Mouse (Mus musculus) embryo, embryonic 11.5 days (tissue): ENCODE results near the gene Polg2.
"Not testable (repeated sequence)": the region's sequence is repeated elsewhere in the genome, so short reads cannot be mapped to it uniquely, and the experiment has no call there.

ENCODE experiments used
- DNase-seq: peaks from one replicate; pipeline ENCODE4 v3.0.0-alpha.2; 2012; ENCODE audit warnings: low read depth, low spot score

Polg2 gene

GRCm38 (mm10) chr11:106788775-106789459 is 9.6 kb upstream of the Polg2 start, which contains the start of the genes Ddx5 and Cep95:
Ddx5 (minus strand) TSS chr11:106789185.
Cep95 (plus strand) TSS chr11:106789252.
- DNase-seq: peak; percentile 97

DNA sequence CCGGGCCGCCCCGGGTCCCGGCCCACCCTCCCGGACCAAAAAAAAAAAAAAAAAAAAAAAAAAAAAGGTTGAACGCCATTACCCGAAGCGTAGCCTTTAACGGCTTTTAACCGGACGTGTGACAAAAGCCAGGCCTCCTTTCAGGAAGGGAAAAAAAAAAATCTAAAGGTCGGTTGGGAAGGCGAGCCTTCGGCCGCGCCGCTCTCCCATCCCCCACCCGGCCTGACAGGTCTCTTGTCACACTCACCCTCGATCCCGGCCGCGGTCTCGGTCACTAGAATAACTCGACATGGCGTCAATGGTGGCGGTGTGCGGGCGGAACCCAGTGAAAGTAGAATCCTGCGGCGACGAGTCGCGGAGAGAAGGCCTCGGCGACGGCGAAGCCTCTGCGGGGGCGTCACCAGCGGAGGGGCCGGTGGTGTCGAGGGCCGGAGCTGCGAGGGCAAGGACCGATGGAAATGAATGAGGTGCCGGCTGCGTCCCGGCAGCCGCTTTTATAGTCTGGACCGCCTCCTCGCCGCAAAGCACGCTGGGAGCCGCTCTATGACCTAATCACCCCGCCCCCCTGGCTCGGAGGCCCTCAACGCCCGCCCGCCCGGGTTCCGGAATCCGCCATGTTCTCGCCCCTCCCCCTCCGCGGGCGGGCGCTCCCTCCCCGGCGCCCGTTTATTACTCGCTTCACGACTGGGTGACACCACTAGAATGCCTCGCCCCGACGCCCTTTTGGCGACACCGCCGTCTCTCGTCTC is 8.9 kb upstream of the Polg2 start:
- DNase-seq: peak; percentile 96

- DNase-seq: peak; percentile 68
Observed at GRCm38 (mm10) chr11:106787131-106788025, 8.0 kb upstream of the Polg2 start.

DNA sequence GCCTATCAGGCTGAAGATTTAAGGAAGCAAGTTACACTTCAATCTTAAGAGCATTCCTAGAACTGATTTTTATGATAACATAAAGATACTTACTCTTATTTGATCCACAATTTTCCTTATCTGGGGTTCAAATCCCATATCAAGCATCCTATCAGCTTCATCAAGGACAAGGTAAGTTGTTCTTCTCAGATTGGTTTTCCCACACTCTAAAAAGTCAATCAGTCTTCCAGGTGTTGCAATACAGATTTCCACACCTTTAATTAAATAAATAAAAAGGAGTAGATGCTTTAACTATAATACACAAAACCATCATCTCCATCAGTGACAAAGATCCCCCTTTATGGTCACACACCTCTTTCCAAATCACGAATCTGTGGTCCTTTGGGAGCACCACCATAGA is 5.7 kb upstream of the Polg2 start:
- DNase-seq: no peak

- no peak for DNase-seq
Observed at GRCm38 (mm10) chr11:106784476-106784875, 5.1 kb upstream of the Polg2 start.

DNA sequence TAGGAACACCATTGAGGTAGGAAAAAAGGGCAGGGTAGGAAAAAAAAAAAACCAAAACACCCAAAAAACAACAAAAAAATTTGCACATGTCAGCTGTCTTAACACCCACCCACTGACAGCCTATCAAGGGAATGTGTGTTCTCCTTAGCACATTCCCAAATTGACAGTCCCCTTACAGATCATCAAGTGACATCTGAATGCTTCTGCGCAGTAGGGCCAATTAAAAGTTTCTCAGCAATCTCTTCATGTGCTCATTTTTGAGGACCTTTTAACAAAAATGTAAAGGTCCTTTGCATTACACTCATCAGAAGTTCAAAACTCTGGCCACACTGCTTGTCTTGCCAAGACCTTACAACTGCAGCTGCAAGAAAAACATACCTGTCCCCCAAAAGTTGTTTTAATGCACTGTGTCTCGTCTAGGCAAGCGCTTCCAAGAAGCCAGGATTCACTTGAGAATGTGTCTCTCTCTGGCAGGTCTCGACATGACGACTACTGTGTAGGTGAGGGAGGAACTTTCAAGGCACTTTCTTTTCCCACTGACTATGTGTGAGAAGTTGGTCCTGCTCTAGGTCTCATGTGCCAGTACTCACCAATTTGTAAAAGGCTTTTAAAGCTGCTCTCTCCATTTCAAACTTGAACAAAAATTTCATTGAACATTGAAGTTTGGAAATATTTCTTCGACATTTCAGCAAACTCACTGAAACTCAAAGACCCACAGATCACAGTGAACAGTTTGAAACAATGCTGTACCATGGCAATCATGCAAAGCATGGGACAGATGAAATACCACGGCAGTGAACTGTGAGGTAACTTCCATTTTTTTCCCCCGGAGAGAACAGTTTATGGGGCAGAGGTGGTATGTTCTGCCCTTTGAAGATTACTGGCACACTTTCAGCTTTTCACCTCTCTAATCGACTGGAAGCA is 3.8 kb upstream of the Polg2 start:
- no peak for DNase-seq

GRCm38 (mm10) chr11:106782271-106782670 is 2.9 kb upstream of the Polg2 start:
- not testable (repeated sequence) for DNase-seq

- no peak for DNase-seq
Observed at GRCm38 (mm10) chr11:106780590-106781220, 1.4 kb upstream of the Polg2 start.

- no peak for DNase-seq
Observed at GRCm38 (mm10) chr11:106780089-106780425, 720 bp upstream of the Polg2 start.

DNA sequence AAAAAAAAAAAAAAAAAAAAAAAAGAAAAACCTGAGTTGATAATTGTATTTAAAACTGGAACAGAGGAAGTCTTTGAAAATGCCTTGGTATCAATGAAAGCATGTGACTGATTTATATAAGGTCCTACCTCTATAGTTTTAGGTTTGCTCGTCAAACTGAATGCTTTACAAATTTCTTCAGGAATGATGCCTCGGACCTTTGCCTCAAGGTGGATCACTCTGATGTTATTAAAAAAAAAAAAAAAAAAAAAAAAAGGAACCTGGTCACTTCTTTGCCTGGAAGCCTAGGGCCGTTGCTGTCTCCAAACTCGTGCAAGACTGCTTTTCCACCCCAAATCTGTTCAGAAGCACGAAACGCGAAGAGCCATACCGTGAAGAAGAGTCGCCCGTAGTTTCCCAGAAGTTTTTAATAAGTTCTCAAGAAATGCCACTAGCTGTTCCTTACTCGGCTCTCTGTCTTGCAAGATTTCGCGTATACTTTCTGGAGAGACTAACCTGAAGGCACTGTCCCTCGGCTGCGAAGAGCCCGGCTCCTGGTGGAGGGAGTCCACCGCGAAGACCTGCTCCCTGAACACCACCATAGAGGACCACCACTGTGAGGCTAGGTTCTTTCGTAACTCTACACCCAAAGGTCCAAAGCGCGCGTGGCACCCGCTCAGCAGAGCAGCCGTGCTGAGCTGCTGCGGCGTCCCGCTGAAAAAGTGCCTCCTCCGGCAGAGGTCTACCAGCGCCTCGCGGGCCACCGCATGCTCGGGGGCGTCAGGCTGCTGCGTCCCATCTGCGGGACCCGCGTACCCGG is 549 bp downstream of the Polg2 start:
- DNase-seq: no peak

DNA sequence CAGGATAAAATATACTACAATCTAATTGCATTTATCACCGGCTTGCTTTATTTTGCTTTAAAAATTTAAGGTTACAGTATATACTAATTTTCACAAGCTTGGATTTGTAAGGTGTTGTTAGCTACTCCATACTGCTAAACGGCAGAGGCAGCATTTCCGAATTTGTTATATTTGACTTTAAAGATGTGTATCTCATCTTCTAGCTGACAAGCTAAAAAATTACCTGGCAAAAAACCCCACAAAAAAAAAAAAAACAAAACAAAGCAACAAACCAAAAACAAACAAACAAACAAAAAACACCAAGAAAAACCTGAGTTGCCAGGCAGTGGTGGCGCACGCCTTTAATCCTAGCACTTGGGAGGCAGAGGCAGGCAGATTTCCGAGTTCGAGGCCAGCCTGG is 1.2 kb downstream of the Polg2 start:
- no peak for DNase-seq

- no peak for DNase-seq
Observed at GRCm38 (mm10) chr11:106777395-106777794, 1.9 kb downstream of the Polg2 start.

GRCm38 (mm10) chr11:106776960-106777359 is 2.4 kb downstream of the Polg2 start:
- DNase-seq: no peak

DNA sequence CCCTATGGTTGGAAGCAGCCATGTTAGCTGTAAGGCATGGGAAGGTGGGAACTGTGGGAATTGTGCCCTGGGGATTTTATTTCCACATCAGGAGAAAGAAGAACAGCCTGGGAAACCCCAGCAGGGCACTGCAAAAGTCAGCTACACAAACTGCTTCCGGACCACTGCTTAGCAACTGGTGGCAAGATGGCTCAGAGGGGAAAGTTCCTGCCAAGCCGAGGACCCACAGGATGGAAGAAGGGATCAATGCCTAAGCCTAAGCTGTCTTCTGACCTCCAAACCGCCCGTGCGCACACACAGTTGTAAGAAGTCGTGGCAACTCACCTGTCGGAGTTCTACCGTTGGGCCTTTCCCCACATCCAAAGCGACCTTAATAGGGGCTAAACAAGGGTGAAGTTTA is 6.3 kb downstream of the Polg2 start:
- no peak for DNase-seq

- DNase-seq: no peak
Observed at GRCm38 (mm10) chr11:106770195-106770974, 9.0 kb downstream of the Polg2 start.

DNA sequence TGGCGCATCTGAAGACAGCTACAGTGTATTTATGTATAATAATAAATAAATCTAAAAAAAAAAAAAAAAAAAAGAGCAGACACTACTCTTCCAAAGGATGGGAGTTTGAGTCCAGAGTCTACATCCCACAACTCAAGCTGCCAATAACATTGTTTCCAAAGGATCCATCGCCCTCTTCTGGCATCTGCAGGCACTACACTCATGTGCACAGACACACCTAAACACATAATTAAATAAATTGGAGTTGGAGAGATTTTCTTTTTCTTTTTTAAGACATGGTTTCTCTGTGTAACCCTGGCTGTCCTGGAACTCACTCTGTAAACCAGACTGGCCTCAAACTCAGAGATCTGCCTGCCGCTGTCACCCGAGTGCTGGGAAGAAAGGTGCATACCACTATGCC is 11.8 kb downstream of the Polg2 start:
- DNase-seq: no peak

GRCm38 (mm10) chr11:106766611-106767162 is 12.7 kb downstream of the Polg2 start:
- no peak for DNase-seq

DNA sequence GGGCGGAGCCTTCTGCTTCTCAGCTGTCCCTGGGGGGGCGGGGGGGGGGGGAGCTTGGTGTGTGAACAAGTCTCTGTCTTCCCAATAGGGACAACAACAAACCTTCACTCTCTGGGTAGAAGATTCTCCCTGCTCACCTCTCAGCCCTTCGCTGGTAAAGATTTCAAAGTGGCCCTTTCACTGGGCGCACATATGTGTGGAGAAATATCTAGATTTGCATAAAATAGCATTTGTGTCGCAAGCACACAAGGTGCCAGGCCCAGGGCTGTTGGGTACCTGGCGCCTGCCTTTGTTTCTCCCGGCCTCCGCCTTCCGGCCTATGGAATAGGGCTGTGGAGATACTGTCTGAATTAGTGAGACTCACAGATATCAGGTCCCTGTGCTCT is 16.5 kb downstream of the Polg2 start:
- DNase-seq: no peak
